Mouse (Mus musculus): ENCODE measurements at regions not wholly inside any gene's neighbourhood (a gene's known extent, or its start where the extent isn't known, plus 50 kb on each side); places are given as distances from the start of the nearest gene placed in this dataset.

DNA sequence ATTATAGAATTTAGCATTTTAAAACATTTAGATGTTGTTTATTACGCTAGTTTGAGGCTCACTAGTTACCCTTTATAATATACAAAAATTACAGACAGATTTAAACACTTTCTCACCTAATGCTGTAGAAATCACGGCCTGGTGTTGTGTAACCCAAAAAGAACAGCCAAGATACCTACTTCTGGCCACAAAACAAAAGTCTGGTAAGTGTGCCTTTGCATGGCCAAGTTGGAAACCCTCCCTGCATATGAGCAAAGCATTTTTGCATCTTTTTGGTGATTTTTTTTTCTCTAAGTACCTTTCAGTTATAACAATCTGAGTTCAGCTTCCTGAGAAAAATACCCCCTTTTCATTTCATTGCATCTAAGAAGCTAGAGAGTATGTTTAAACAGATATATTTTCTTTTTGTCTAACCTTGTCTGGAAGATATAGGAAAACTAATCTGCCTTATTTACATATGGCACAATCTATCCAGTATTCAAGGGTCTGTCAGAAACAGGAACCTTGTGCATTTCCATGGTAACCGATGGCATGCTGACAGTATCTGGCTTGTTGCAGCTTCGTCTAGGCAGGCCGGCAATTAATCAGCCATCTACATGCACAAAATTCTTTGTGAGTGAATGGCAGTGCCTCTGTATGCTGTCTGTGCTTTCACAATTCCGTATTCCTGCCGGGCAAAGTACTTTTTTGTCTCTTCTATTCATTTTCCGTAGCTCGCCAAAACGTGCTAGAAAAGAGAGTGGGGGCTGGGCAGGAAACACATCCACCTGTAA, 238.9 kb upstream of the Sox2 start:
- no peak for ATAC-seq (replicated peaks; ENCODE audit: low read depth, poor library complexity, severe bottlenecking)

DNA sequence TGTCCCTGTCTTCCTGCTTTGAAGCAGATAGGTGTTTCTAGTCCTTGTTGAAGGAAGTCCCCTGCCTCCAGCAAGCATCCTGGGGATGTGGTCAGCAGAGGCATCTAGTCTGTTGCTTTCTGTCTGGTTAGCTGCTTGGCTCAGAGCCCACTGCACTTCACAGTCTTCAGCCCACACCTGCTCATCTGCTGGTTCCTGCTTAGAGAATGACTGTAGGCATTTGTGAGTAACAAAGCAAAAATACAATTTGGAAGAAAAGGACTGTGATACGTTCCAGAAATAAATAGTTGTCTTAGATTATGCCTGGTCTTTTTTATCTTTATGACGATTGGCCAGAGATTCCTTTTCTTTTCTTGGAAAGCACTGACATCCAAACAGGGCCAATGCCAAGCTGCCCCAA, 246.6 kb upstream of the Sox2 start:
- no peak for ATAC-seq (replicated peaks; ENCODE audit: low read depth, poor library complexity, severe bottlenecking)

GRCm38 (mm10) chr3:34391275-34391674, 258.9 kb upstream of the Sox2 start:
- no peak for ATAC-seq (replicated peaks; ENCODE audit: low read depth, poor library complexity, severe bottlenecking)

- ATAC-seq (replicated peaks; ENCODE audit: low read depth, poor library complexity, severe bottlenecking): peak; percentile 36; the same call in 1 of the 2 replicates
Observed at GRCm38 (mm10) chr3:34384965-34385505, 265.2 kb upstream of the Sox2 start.

- ATAC-seq (replicated peaks; ENCODE audit: low read depth, poor library complexity, severe bottlenecking): no peak
Observed at GRCm38 (mm10) chr3:34377913-34378312, 272.3 kb upstream of the Sox2 start.

DNA sequence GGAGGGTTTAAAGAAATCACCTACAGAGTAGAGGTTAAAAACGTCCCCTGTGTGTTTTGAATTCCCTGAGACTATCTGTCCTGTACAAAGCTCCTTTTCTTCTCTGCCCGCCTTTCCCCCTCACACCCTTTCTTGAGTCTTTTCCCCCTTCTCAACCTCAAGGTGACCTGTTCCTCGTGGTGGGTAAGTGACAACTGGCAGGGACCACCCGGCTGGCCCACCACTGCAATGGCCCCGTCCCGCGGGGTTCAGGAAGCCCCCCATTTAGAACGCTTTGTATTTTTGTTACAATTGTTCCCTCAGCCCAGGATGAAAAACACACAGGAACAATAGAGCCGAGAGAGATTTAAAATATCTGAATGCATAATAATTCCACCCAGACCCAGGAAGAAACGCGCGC, 272.9 kb upstream of the Sox2 start:
- no peak for ATAC-seq (replicated peaks; ENCODE audit: low read depth, poor library complexity, severe bottlenecking)

DNA sequence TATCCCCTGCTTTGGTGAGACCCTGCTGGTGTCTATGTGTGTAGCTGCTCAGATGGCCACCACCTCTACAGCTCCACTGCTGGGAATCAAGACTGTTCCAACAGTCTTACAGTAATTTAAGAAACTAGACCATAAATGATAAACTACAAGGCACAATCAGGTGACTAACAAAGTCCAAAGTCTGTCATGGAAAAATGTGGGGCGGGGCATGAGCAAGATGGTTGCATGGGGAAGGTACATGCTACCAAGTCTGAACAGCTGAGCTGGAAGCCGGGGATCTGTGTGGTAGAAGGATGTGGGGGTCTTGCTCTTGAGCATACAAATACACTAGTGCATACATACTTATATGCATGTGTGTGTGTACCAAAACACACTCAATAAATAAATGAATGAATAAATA, 278.8 kb upstream of the Sox2 start:
- no peak for ATAC-seq (replicated peaks; ENCODE audit: low read depth, poor library complexity, severe bottlenecking)

GRCm38 (mm10) chr3:34338100-34338499, 257.0 kb upstream of the Dnajc19 start:
- ATAC-seq (replicated peaks; ENCODE audit: low read depth, poor library complexity, severe bottlenecking): no peak

- no peak for ATAC-seq (replicated peaks; ENCODE audit: low read depth, poor library complexity, severe bottlenecking)
Observed at GRCm38 (mm10) chr3:34333555-34333954, 252.4 kb upstream of the Dnajc19 start.

DNA sequence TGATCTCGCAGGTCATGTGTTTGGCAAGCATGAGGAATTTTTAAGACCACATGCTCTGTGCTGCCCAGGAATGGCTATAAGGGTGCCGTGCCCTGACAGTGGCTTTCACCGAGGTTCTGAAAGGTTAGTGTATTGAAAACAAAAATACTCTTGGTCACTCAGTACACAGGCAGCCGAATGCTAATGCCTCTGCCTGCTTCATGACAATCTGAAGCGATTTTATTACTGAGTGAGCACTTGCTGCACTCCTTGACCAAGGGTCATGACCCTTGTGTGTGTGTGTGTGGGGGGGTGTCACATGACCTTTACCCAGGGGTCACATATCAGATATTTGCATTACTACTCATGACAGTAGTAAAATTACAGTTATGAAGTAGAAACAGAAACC, 250.8 kb upstream of the Dnajc19 start:
- no peak for ATAC-seq (replicated peaks; ENCODE audit: low read depth, poor library complexity, severe bottlenecking)

- no peak for ATAC-seq (replicated peaks; ENCODE audit: low read depth, poor library complexity, severe bottlenecking)
Observed at GRCm38 (mm10) chr3:34330970-34331888, 250.1 kb upstream of the Dnajc19 start.

GRCm38 (mm10) chr3:34328865-34329264, 247.7 kb upstream of the Dnajc19 start:
- ATAC-seq (replicated peaks; ENCODE audit: low read depth, poor library complexity, severe bottlenecking): no peak

GRCm38 (mm10) chr3:34325669-34326068, 244.5 kb upstream of the Dnajc19 start:
- ATAC-seq (replicated peaks; ENCODE audit: low read depth, poor library complexity, severe bottlenecking): no peak

GRCm38 (mm10) chr3:34322527-34323210, 241.5 kb upstream of the Dnajc19 start:
- no peak for ATAC-seq (replicated peaks; ENCODE audit: low read depth, poor library complexity, severe bottlenecking)

- ATAC-seq (replicated peaks; ENCODE audit: low read depth, poor library complexity, severe bottlenecking): no peak
Observed at GRCm38 (mm10) chr3:34314798-34315197, 233.7 kb upstream of the Dnajc19 start.

DNA sequence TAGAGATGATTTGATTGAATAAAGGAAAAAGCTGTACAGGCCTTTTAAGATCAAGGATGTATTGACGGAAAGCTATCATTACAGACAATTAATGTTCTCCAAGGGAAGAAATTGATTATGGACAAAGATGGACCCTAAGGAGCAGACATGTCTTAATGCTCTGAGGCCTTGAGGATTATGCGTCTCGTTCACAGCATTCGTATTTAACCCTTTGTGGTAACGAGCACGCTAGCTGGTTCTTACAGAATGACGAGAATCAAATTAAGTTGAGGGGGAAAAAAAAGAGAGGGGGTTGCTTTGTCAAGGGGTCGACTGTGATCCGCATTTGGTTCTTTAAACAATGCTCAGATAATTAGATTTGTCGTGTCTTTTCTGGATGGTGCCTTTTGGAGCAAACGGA, 233.3 kb upstream of the Dnajc19 start:
- ATAC-seq (replicated peaks; ENCODE audit: low read depth, poor library complexity, severe bottlenecking): no peak

- ATAC-seq (replicated peaks; ENCODE audit: low read depth, poor library complexity, severe bottlenecking): no peak
Observed at GRCm38 (mm10) chr3:34311944-34312343, 230.8 kb upstream of the Dnajc19 start.

DNA sequence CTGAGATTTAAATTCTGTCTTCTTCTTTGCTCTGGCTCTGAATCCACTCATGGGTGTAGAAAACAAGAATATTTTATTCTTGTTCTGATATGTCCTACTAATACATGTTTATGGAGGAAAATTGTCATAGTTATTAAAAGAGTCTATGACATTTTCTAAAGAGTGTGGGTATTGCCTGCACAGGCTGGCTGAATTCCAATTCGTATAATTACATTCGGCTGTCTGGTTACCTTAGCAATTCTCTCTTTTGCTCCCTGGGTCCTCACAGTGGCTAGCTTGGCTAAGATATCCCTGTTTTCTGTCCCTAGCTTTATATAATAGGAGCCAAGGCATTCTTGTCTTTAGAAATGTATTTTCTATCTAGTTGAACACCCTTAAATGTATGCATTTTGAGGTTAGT, 218.5 kb upstream of the Dnajc19 start:
- ATAC-seq (replicated peaks; ENCODE audit: low read depth, poor library complexity, severe bottlenecking): no peak

DNA sequence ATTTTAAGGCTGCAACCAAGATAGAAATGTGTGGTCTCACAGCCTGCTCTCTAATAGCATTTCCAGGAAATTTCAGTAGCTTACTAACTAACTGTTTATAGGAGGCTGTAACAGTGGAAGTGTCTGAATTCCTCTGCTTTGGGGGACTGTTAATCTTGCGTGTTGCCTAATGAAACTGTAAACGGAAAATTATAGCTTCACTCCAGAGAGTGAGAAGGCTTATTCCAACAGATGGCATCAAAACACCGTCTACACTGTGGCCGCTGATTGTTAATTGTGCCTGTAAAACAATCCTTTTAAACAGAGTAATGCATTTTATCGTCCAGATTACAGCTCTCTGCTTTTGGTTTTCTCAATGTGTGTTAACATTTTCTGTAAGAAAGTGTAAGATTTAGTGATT, 206.7 kb upstream of the Dnajc19 start:
- ATAC-seq (replicated peaks; ENCODE audit: low read depth, poor library complexity, severe bottlenecking): no peak

GRCm38 (mm10) chr3:34270154-34270553, 189.0 kb upstream of the Dnajc19 start:
- no peak for ATAC-seq (replicated peaks; ENCODE audit: low read depth, poor library complexity, severe bottlenecking)
